Mouse (Mus musculus) spleen, postnatal 36 days (tissue): ENCODE measurements at regions not wholly inside any gene's neighbourhood (a gene's known extent, or its start where the extent isn't known, plus 50 kb on each side); places are given as distances from the start of the nearest gene placed in this dataset.

Experiments
- DNase-seq, 2 experiments: peaks; one replicate each; pipeline ENCODE4 v3.0.0; 2022; ENCODE audit warnings: low spot score in 2 of 2, mixed read lengths in 1 of 2

GRCm38 (mm10) chr6:51162208-51163082 is 270.0 kb upstream of the Nfe2l3 start:
- no peak for DNase-seq

- DNase-seq, result no peak
These were observed 269.2 kb upstream of the Nfe2l3 start for GRCm38 (mm10) chr6:51163266-51163665.

GRCm38 (mm10) chr6:51163882-51164281 is 268.6 kb upstream of the Nfe2l3 start:
- no peak for DNase-seq

GRCm38 (mm10) chr6:51167028-51167427 is 265.4 kb upstream of the Nfe2l3 start:
- no peak for DNase-seq

GRCm38 (mm10) chr6:51168048-51168447 is 264.4 kb upstream of the Nfe2l3 start:
- peak; percentile 68 to 77 for DNase-seq

GRCm38 (mm10) chr6:51168775-51169695 is 263.4 kb upstream of the Nfe2l3 start:
- DNase-seq, result peak in 1 of 2 experiments; percentile 20

GRCm38 (mm10) chr6:51169971-51170411 is 262.5 kb upstream of the Nfe2l3 start:
- DNase-seq, result no peak

- DNase-seq, result peak; percentile 34 to 35
These were observed 262.1 kb upstream of the Nfe2l3 start for GRCm38 (mm10) chr6:51170414-51170813.

GRCm38 (mm10) chr6:51170871-51171270 is 261.6 kb upstream of the Nfe2l3 start:
- peak in 1 of 2 experiments; percentile 23 for DNase-seq

GRCm38 (mm10) chr6:51171761-51172160 is 260.7 kb upstream of the Nfe2l3 start:
- no peak for DNase-seq

GRCm38 (mm10) chr6:51172331-51172791 is 260.1 kb upstream of the Nfe2l3 start:
- DNase-seq, result no peak

GRCm38 (mm10) chr6:51172856-51173619 is 259.4 kb upstream of the Nfe2l3 start:
- peak; percentile 72 to 73 for DNase-seq

GRCm38 (mm10) chr6:51173620-51174442 is 258.6 kb upstream of the Nfe2l3 start:
- no peak for DNase-seq

- no peak for DNase-seq
These were observed 257.9 kb upstream of the Nfe2l3 start for GRCm38 (mm10) chr6:51174443-51175021.

- DNase-seq, result no peak
These were observed 256.6 kb upstream of the Nfe2l3 start for GRCm38 (mm10) chr6:51175616-51176590.

GRCm38 (mm10) chr6:51176791-51177433 is 255.6 kb upstream of the Nfe2l3 start:
- DNase-seq, result no peak

- DNase-seq, result no peak
These were observed 254.8 kb upstream of the Nfe2l3 start for GRCm38 (mm10) chr6:51177701-51178060.

GRCm38 (mm10) chr6:51178061-51178791 is 254.2 kb upstream of the Nfe2l3 start:
- DNase-seq, result peak; percentile 72 to 79
